Mouse (Mus musculus) MN1 (cell line): ENCODE measurements at regions not wholly inside any gene's neighbourhood (a gene's known extent, or its start where the extent isn't known, plus 50 kb on each side); places are given as distances from the start of the nearest gene placed in this dataset.

Source experiments
- DNase-seq: peaks from one replicate; pipeline ENCODE4 v3.0.0-alpha.2; 2016; ENCODE audit warnings: low spot score

GRCm38 (mm10) chr10:37219381-37219780, 80.7 kb upstream of the Marcks start:
- no peak for DNase-seq

GRCm38 (mm10) chr10:37214656-37215055, 75.9 kb upstream of the Marcks start:
- no peak for DNase-seq

- no peak for DNase-seq
Observed at GRCm38 (mm10) chr10:37212350-37213035, 73.8 kb upstream of the Marcks start.

GRCm38 (mm10) chr10:37211305-37211704, 72.6 kb upstream of the Marcks start:
- no peak for DNase-seq

- no peak for DNase-seq
Observed at GRCm38 (mm10) chr10:37210223-37210622, 71.5 kb upstream of the Marcks start.

GRCm38 (mm10) chr10:37206986-37207385, 68.3 kb upstream of the Marcks start:
- DNase-seq = no peak

GRCm38 (mm10) chr10:37206546-37206945, 67.8 kb upstream of the Marcks start:
- no peak for DNase-seq

- no peak for DNase-seq
Observed at GRCm38 (mm10) chr10:37203709-37204108, 65.0 kb upstream of the Marcks start.

GRCm38 (mm10) chr10:37194798-37195453, 56.2 kb upstream of the Marcks start:
- DNase-seq = no peak

- no peak for DNase-seq
Observed at GRCm38 (mm10) chr10:37194131-37194797, 55.5 kb upstream of the Marcks start.

GRCm38 (mm10) chr10:37192661-37193060, 53.9 kb upstream of the Marcks start:
- DNase-seq = no peak

- no peak for DNase-seq
Observed at GRCm38 (mm10) chr10:37190092-37190491, 51.4 kb upstream of the Marcks start.
